10 mouse cellular contexts compared by ENCODE assay signal in the genomic region with DNA sequence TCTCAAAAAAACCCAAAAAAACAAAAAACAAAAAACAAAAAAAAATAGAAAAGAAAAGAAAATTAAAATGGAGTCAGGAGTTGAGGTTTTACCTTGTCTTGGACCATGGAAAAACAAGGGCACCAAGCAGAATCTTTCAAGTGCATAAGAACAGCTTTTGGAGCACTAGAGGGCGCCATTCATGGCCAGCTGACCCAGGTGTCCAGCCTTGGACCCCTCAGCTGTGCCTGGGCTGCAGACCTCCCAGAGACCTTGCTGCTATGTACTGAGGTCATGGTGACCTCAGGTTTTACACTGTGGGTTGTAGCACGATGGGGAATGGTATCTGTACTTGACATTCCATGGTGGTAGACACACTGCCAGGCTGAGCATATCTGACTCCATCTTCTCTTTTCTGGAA. TPM values are rescaled to one million over a fixed set of nuclear protein-coding genes. Genes with fewer than 3 reads are reported as not detected.
DNase-seq lines count a peak whose midpoint lies in the region; TF ChIP-seq lines count a peak whose summit lies in the region.
"Had no signal": no experiment of that assay in that cellular context is flagged by ENCODE, and none has a peak within 500 bp of the region (broad histone marks: within the 10 kb centered on the region; RNA-seq: fewer than 3 reads in every experiment).

No protein-coding gene starts in this region.

- DNase-seq in adrenal gland, postnatal 14 days, result peak; percentile 59
- no peak for DNase-seq in adrenal gland, postnatal 25 days
- DNase-seq in left cerebral cortex, adult 2 months (ENCODE audit: extremely low spot score in 1 of 2, low spot score in 2 of 2), result no peak
- DNase-seq in left cerebral cortex, postnatal 14 days (ENCODE audit: low spot score in 2 of 2), result no peak
- peak; percentile 15 for DNase-seq in c-Kit-positive CD71-positive TER-119-negative erythroid progenitor cells, embryonic 14.5 days (ENCODE audit: low read depth)
- peak; percentile 43 for DNase-seq in kidney, postnatal 14 days
- DNase-seq in urinary bladder, adult 18-20 months (ENCODE audit: low spot score in 2 of 2), result no peak

- intact Hi-C loops in left cerebral cortex, adult 2 months (cut with DNase I), result no loop called here
- intact Hi-C loops in left cerebral cortex, postnatal 14 days (cut with DNase I), result no loop called here

- peak; percentile 61 for TF ChIP-seq CTCF in left cerebral cortex, adult 2 months (IDR thresholded peaks at IDR 0.05)
- peak; percentile 64; the same call in 1 of the 2 replicates for TF ChIP-seq CTCF in small intestine, adult 2 months (IDR thresholded peaks at IDR 0.05; ENCODE audit: extremely low read depth, insufficient read length, insufficient replicate concordance, low read depth, low read length)

- no peak overlapping the region for H3K27ac ChIP-seq in left cerebral cortex, adult 2 months
- no peak overlapping the region for H3K27ac ChIP-seq in small intestine, adult 2 months (ENCODE audit: insufficient read depth, low read depth, low read length)
- H3K27ac ChIP-seq: heart, embryonic 15.5 days; neural tube, embryonic 13.5 days had no signal

- no peak overlapping the region for H3K4me3 ChIP-seq in left cerebral cortex, adult 2 months
- H3K4me3 ChIP-seq in small intestine, adult 2 months (ENCODE audit: low read depth, low read length), result no peak overlapping the region
- H3K4me3 ChIP-seq: heart, embryonic 15.5 days; neural tube, embryonic 13.5 days had no signal

- no peak for TF ChIP-seq POLR2A in small intestine, adult 2 months (IDR thresholded peaks at IDR 0.05; ENCODE audit: low read depth, low read length)

- 46% methylated on average over 2 of the region's 2 CpGs for WGBS in small intestine, adult 2 months

- no peaks in the 10 kb centered on the region for H3K27me3 ChIP-seq in small intestine, adult 2 months (ENCODE audit: control insufficient read depth, insufficient read depth, low read length)
- H3K27me3 ChIP-seq: heart, embryonic 15.5 days; neural tube, embryonic 13.5 days had no signal

- H3K36me3 ChIP-seq in small intestine, adult 2 months (ENCODE audit: control insufficient read depth, insufficient read depth, low read length), result peaks cover 29% of the 10 kb centered on the region

- H3K4me1 ChIP-seq in small intestine, adult 2 months (ENCODE audit: control insufficient read depth, insufficient read depth, insufficient read length, low read length), result peaks cover 2% of the 10 kb centered on the region; the same call in 1 of the 2 replicates
- H3K4me1 ChIP-seq: neural tube, embryonic 13.5 days had no signal

RNA-seq across cellular contexts. Expression of a gene that starts 31.4 kb away (rescaled TPM):
- 42.6 and 60.4 TPM in 2 replicates for total RNA-seq in adrenal gland, postnatal 14 days (2021)
- total RNA-seq in adrenal gland, postnatal 25 days (2021), result 126 and 145 TPM in 2 replicates
- 10 to 100 TPM; 15.8 to 17.7 TPM for total RNA-seq in left cerebral cortex, adult 2 months (2021)
- 10 to 100 TPM; 13.5 to 16.7 TPM for total RNA-seq in left cerebral cortex, postnatal 14 days (2021)
- polyA plus RNA-seq in small intestine, adult 2 months (2012; rRNA removed), result 37.2 and 58.9 TPM in 2 replicates

Comparison
In these comparisons a context has a peak if more than half of its experiments do, and no peak if none do; other contexts are left out.
1. DNase-seq: peak in adrenal gland, postnatal 14 days (single experiment), c-Kit-positive CD71-positive TER-119-negative erythroid progenitor cells, embryonic 14.5 days (single experiment) and kidney, postnatal 14 days (single experiment); none in adrenal gland, postnatal 25 days (single experiment), left cerebral cortex, adult 2 months (0 of 2), left cerebral cortex, postnatal 14 days (0 of 2) and urinary bladder, adult 18-20 months (0 of 2).